Mouse (Mus musculus): ENCODE data around the gene Rab3d.
A peak's percentile ranks its signal among the peaks of the same experiment; 100 is the strongest.

Gene Rab3d

DNA sequence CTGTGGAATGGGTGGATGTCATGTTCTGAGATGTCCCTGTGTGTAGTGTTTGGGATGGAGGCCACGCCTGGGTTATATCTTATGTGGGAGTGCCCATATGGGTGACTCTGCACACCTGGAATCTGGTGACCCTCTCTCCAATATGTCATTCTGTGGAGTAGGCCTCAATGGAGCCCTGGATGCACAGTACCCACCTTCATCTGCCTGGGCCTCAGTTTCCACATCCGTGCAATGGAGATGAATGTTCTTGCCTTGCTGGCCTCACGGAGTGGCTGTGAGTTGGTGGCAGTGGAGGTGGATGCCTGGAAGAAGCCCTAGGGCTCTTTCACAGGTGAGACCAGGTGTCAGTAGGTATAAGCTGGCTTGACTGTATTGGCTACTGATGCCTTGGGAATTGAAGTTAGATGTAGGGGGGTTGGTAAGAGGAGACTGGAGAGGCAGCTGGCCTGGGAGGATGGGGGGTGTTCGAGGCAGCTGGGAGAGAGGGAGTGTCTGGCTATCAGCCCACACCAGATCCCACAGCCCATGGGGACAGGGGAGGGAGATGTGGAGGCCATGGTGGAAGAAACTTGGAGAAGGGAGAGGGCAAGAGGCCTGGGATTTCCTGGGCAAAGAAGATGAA is 20.4 kb upstream of the Rab3d start:
- no peak for DNase-seq (ENCODE audit: low read depth)

DNA sequence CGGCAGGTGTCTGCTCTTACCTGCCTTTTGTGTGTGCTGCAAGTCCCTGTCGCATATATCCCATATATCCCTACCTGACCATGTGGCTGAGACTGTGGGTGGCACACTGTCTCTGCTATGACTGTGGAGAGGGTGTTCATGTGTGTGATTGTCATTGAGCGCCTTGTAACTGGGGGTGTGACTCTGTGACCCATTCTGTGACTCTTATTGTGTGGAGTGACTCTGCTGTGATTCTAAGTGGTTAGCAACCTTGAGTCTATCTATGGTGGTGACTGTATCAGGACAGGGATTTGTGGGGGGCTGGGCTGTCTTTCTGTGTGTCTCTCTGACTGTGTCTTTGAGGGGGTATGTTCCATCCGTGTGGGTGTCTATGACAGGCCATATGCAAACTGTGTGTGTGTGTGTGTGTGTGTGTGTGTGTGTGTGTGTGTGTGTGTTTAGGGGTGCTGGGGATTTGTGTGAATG is 19.8 kb upstream of the Rab3d start:
- no peak for DNase-seq (ENCODE audit: low read depth)

DNA sequence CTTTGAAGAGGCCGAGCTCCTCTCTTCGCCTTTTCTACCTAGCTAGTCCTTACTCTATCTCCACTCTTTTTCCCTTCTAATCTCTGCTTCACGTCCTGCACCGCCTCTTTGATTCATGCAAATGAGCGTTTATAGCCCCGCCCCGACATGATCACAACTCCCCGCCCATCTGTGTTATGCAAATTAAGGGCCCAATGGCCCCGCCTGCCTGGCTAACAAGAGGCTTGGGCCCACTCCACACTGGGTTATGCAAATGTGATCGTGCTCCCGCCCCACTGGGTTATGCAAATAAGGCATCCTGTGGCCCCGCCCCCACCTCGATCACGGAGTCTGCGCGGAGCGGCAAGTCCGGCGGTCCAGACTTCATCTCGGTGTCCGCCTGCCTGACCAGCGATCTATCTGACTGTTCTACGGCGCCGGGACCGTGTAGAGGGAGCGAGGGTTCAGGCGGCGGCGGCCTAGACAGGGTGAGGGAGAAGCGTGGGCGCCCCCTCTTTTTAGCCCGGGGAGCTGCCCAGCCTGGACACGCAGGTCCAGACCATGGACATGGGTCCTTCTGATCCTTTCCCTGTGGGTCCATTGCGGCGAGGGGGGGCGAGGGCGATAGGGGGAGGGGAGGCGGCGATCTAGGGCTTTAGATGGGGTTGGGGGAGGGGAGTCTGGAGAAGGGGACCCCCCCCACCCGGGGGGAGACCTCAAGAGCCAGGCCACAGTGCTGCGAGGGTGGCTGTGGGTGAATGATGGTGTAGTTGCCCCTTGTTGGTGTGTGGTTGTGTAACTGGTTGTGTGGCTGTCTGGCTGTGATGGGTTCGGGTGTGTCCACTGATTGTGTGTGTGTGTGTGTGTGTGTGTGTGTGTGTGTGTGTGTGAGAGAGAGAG is 18.9 kb upstream of the Rab3d start, which contains the start of gene Plppr2:
Plppr2 (plus strand) TSS at position 342 of the 879 bp plus-strand sequence.
- peak; percentile 97 for DNase-seq (ENCODE audit: low read depth)

DNA sequence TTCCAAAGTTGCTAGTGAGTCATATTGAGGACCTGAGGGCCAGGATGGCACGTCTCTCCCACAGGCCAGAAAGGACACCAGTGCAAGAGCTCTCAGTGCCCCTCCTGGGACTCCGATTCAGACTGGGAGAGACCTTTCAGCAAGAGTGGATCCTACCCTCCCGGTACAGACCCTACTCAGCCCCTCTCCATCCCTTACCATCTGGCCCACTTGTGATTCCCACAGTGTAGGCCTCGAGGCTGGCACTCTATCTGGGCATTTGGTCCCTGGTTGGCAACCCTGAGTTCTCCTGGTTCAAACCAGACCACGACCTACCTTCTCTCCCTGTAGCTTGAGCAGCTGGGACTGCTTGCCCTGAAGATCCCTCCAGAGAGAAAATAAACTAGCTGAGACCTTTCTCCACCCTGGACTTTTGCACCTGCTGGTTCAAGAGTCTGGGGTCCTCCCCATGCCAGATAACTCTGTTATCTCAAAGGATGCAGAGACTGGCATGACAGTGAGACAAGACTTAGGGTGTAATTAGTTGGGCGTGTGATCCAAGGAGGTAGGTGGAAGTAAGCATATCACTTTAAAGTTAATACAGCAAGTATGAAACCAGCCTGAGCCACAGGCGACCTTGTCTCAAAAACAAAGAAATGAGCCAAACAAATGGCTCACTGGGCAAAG is 17.6 kb upstream of the Rab3d start:
- no peak for DNase-seq (ENCODE audit: low read depth)

DNA sequence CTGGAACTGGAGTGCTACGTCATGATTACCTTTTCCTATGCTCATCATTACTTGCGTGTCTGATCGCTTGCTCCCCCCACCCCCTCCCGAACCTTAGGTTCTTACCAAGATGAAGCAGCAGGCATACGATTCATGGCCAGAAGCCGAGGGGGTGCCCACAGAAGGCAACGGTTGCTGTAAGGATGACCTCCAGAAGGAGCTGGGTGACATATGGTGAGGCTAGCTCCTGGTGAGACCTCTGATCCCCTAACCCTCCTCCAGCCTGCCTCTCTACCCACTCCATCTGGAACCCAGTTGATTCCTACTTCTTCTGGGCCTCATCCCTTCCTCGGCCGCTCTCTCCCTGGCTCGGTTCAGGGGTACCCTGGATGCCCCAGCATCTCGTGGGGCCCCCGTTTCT is 16.0 kb upstream of the Rab3d start:
- DNase-seq (ENCODE audit: low read depth): no peak

DNA sequence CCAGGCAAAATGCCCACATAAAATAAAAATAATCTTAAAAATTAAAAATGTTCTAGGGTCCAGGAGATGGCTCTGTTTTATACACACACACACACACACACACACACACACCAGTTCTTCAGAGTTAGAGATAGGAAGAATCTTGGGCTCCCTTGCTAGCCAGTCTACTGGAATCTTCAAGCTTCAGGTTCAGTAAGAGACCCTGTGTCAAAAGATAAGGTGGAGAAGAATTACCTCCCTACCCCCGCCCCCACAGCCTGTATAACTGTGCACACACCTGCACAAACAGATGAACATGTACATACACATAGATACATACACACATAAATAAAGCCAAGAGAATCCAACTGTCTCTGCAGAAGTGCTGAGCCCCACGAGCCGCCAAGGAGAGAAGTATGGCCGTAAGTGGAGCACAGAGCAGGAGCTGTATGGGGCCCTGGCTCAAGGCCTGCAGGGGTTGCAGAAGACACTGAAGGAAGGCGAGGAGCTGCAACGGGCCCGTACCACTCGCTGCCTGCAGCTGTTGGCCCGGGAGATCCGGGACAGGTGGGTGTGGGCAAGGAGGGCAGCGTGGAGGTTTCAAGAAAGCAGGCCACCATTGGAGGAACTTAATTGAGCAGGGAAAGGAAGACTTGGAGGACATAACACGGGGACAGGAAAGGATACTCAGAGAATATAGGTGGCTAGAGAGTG is 14.6 kb upstream of the Rab3d start:
- DNase-seq (ENCODE audit: low read depth): no peak

DNA sequence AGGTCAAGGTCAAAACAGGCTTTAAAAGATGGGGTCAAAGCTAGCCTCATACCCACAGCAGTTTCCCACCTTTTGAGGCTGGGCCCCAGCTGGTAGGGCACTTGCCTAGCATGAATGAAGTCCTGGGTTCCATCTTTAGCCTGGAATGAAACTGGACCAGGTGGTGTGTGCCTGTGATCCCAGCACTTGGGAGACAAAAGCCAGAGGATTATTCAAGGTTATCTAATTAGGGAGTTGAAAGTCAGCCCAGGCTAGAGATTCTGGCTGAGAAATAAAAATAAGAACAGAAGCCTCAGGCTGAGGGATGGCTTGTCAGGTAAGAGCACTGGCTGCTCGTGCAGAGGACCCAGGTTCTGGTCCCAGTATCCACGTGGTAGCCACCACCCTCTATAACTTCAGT is 14.0 kb upstream of the Rab3d start:
- no peak for DNase-seq (ENCODE audit: low read depth)

DNA sequence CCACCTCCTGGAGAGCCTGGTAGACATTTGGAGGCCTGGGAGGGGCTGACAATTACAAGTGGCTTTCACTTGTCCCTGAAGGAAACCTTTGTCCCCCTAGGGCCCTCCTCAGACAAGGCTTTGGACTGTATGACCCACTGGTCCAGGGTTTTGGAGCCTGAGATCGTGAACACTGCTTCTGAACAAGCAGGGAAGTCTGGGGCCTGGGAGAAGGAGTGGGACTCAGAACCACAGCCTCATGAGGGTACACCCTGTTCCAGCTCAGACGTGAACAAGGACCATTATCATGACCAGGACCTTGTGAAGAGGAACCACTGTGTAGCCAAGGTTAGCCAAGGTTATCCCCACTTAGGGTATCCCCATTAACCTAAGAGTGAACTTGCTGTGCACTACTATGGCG is 11.2 kb upstream of the Rab3d start:
- DNase-seq (ENCODE audit: low read depth): no peak

GRCm38 (mm10) chr9:21927208-21927753 is 9.3 kb upstream of the Rab3d start, which contains the start of the genes Ccdc159 and Tmem205:
Ccdc159 (plus strand) TSS chr9:21927471.
Tmem205 (minus strand) TSS chr9:21927556.
- peak; percentile 97 for DNase-seq (ENCODE audit: low read depth)

- DNase-seq (ENCODE audit: low read depth): peak; percentile 53
Measured at GRCm38 (mm10) chr9:21926784-21927183, 8.8 kb upstream of the Rab3d start.

DNA sequence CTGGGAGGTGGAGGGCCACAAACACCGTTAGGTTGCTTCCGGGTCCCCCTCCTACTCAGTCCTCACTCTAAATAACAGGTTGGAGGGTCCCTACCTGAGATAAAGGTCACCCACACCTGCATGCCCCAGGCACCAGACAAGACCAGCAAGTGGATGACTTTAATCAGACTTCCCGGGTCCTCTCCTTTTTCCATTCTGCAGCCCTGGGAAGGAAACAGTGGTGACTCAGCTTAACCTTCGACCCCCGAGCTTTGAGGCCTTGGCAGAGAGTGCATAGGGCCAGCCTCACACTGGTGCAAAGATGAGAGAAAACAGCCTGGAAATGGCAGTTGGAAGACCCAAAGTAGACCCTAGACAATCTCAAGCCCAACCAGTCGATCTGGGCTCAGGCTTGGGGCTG is 8.2 kb upstream of the Rab3d start:
- peak; percentile 66 for DNase-seq (ENCODE audit: low read depth)

DNA sequence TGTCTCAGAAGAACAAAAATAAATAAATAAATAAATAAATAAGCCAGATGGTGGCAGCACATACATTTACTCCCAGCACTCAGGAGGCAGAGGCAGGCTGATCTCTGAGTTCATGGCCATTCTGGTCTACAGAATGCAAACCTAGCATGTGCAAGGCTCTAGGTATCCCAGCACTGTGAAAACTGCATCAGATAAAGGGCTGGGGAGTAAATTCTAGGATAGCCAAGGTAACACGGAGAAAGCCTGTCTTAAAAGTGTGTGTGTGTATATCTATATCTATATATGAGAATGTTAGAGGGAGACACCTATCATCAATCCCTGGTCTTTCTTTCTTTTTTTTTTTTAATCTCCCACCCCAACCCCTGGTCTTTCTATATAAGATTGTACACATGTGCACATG is 7.5 kb upstream of the Rab3d start:
- no peak for DNase-seq (ENCODE audit: low read depth)

GRCm38 (mm10) chr9:21925034-21925433 is 7.0 kb upstream of the Rab3d start:
- DNase-seq (ENCODE audit: low read depth): no peak

- peak; percentile 98 for DNase-seq (ENCODE audit: low read depth)
Measured at GRCm38 (mm10) chr9:21924099-21924493, 6.1 kb upstream of the Rab3d start.

GRCm38 (mm10) chr9:21923490-21924098 is 5.6 kb upstream of the Rab3d start:
- DNase-seq (ENCODE audit: low read depth): no peak

DNA sequence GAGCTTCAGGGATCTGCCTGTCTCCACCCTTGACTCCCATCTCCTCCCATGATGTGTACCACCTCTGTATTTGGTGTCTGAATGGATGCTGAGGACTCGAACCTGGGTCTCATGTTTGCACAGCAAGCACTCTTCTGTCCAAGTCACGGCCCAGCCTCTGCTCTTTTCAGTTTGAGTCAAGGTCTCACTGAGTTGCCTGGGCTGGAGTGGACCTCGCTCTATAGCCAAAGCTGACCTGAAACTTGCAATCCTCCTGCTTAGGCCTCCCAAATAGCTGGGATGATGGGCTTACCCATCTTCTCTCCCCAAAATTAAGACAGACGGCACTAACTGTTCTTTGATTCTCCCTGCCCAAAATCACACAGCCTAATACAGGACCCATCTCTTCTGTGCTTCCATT is 5.0 kb upstream of the Rab3d start:
- no peak for DNase-seq (ENCODE audit: low read depth)

DNA sequence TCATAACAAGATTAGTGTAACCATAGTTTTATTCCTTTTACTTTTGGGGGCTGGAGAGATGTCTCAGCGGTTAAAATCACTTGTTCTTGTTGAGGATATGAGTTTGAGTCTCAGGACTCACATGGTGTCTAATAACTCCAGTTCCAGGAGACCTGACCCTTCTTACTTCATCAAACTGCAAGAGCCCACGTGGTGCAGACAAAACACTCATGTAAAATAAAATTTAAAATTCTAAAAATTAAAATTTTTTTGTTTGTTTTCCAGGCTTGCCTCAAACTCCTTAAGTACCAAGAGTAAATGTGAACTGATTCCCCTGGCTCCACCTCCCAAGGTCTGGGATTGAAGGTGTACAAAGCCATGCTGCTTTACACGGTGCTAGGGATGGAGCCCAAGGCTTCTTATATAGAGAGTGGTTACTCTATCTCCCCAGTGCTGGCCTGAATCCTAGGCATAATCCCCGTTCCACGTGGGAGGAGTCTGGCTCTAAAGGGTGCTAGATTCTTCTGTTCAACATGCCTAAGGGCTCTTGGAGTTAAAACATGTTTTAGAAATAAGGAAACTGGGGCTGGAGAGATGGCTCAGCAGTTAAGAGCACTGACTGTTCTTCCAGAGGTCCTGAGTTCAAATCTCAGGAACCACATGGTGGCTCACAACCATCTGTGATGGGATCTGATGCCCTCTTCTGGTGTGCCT is 846 bp upstream of the Rab3d start:
- DNase-seq (ENCODE audit: low read depth): peak; percentile 53

DNA sequence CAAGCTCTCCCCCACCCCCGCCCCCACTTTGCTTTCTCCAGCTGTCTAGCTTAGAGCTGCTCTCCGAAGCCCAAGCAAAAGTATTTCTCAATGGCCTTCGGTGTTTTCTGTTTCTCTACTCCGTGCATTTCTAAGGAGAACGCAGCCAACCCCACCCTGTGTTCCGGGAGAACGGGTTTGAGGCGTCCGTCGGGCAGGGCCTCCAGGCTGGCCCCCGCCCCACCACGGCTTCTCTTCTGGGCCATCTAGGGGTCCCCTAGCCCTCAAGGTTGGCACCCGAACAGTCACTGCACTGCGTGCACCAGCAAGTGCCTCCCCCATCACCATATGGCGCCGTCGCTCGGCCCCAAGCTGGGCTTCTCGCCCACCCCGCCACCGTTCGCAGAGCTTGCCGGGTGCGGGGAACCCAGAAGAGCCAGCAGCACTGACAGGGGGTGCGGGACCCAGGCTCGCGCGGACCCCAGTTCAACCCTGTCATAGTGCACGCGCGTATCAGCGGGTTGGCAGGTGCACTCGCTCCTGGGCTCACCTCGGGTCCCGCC is 428 bp downstream of the Rab3d start:
- DNase-seq (ENCODE audit: low read depth): peak; percentile 19

DNA sequence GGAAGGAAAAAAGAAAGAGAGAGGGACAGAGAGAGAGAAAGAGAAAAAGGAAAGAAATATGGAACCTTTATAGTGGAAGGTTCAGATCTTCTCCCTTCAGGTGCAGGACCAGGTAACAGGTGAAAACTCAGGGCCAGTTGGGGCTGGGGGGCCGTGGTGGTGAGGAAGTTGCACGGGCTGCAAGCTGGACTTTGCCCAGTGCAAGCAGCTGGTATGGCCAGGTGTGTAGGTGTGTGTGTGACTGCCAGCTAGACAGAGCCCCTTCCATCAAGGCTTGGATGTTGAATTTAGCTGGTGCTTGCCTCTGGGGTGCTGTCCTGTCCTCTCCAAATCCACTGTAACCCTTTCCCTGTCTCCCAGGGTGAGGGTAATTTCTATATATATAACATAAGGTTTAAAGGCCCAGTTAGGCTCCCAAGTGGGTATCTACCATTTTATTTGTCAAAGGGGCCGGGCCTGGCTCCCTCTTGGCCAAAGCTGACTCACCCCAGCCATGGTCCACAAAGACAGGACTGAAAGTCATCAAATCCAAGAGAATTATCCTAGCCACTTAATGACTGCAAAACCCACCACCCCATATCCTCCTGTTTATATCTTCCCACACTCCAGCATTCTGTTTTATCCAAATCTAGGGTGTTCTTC is 1.0 kb downstream of the Rab3d start:
- no peak for DNase-seq (ENCODE audit: low read depth)
